Mouse (Mus musculus): Measurements from ENCODE around the gene Ccr1.

Gene Ccr1

DNA sequence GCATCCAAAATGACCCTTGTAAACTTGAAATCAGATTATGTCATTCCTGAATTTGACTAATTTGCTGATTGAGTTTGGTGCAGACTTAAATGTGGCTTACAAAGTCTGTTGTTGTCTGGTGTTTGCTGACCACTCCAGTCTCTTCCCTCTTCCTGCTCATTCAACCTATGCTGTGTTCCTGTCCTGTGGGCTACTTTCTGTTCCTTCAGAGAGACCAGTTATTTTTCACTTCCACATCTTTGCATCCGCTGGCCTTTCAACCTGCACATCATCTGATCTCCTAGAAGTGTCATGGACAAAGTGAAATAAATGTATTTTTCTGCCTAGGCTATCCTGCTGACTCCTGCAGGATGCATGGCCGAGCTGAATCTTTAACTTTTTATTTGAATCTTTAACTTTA lies 14.9 kb downstream of the Ccr1 start:
- no peak for DNase-seq

DNA sequence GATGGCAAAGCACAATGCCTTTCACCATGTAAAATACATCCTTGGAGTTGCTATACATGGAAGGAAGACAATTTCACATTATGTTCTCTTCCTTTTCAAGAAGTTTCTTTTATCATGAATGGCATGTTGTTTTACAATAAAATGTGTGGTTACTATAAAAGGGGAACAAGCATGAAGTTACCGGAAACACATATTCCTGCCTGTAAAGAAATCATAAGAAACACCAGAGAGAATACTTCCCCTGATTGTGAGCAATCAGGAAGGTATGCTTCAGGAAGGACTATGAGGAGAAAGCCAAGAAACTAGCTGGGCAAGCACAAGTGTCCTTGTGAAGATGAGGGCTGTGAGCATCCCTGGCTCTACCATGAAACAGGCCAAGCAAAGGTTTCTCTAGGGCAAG lies 17.3 kb downstream of the Ccr1 start:
- no peak for DNase-seq

DNA sequence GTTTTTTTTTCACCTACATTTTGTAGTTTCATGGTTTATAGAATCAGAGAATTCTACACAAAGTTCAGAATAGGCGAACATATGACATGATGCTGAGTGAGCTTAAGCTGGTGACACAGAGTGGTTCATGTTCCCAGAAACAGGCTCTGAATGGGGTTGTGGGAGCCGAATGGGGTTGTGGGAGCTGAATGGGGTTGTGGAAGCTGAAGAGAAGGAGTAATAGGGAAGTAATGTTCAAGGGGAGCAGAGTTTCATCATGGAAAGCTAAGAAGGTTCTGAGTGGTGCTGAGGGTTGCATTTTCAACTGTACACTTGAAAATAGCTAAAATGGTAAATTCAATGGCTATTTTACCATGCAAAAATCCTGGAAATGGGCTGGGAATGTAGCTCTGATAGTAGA lies 19.1 kb downstream of the Ccr1 start:
- DNase-seq = no peak

DNA sequence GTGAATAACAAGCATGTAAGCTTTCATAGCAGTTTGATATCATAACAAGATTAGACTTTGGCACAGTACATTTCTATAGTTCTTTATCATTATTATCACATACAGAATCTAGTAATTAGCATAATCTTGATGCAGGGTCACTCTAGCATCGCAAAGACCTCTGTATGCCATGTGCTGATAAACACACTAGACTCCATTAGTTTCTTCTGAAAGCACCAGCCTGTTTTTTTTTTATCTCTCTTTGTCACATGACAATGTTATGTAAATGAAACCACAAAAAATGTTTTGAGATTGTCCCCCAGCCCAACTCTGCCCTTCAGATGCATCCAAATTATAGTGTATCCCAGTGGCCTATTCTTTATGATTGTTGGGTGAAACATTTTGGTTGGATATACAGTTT lies 20.7 kb downstream of the Ccr1 start:
- DNase-seq = no peak

DNA sequence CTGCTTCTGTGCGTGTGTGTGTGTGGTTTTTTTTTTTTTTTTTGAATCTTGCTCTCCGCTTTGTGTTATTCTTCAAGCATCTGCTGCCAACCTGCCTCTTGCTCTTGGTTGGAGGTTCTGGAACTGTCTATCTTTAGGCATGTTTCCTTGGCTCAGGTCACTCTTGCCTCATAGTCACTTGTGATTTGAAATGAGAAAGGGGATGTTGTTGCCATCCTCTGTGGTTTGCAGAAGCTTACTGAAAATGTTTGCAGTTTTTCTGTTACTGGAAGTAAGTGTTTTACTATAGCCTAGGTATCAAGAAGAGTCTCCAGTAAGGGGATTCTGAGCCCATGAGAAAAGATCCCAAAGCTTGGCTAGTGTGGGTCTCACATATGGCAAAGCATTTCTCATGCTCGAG lies 26.5 kb downstream of the Ccr1 start:
- no peak for DNase-seq

DNA sequence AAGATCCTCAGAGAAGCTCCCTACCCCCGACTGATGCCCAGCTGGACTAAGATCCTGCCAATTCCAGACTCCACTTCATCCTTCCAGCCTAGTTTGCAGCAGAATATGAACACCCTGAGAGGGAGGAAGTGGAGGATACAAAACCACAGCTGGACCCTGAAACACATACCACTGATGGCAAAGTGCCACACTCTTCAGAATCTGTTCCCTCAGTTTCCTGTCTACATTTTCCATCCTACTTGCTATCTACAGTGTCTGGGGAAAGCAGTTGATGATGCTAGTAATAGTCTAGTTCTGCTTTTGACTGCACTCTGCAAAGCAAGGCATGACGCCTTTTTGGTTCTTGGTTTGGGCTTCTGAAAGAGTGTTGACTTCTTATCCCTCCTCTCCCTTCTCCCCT lies 27.2 kb downstream of the Ccr1 start:
- DNase-seq = no peak

DNA sequence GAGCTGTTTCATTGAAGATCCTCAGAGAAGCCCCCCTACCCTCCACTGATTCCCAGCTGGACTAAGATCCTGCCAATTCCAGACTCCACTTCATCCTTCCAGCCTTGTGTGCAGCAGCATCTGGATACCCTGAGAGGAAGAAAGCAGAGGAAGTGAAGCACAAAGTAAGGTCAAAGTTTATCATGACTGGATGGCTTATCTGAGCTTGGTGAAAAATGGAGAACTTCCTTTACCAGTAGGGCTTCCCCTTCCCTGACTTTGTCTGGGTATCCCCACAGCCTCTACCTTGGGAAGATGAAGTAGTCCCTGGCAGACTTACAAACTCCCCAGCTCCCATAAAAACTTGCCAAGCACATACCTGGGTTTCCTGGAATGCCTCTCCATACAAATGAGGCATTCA lies 27.9 kb downstream of the Ccr1 start:
- no peak for DNase-seq

DNA sequence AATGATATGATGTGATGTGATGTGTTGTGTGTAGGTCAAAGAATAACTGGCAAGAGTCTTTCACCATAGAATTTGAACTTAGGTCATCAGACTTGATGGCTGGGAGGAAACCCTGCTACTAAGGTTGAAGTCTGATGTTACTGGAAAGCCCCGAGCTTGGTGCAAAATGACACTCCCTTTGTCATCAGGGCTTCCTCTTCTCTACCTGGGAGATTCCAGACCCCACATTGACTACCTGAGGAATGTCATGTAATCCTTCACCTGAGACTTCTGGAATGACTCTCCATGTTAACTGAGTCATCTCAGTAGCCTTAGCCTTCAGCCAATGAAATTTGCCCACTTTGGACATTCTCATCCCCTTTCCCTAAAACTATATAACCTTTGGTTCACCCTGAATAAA lies 28.3 kb downstream of the Ccr1 start:
- no peak for DNase-seq

DNA sequence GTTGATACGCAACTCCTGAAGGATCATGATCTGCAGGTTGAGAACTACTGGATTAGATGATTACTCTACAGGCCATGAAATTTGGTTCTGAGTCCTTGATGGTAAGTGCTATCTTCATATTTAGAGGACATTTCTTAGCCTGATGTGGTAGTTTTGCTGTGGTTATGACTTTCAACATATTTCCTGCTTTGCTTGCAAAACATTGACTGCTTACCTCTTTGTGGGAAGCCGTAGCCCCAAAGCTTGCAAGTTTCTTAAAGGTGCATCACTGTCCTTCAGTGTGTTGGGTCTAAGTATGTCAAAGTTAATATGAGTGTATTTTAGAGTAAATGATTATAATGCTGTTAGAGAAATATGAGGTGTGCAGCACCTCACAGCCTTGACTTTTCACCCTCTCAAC lies 30.5 kb downstream of the Ccr1 start:
- DNase-seq = no peak

DNA sequence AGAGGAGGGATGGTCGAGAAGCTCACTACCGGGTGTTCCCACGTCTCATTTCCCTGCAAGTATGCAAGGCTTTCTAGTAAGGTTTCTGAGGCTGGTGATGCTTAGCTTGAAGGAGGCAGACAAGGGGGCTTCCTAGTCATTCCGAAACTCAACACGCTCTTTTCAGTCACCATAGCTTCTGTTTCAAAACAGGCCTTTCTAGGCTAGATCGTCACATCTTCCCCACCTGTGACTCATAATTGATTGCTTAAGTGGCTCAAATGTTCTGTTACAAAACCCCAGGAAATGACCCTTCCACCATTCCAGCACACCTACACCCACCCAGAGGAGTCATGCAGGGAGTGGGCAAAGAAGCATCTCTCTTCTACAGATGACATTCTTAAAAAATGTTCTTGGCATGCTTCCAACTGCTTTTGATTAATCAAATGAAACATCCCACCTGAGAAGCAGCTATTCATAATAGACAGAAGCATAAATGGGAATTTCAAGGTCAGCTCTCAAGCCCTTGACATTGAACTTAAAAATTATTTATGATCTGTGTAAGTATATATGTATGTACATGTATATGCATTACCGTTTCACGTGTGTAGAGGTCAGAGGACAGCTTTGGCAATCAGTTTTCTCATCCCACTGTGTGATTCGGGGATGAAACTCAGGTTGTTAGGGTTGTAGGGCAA lies 31.8 kb downstream of the Ccr1 start:
- DNase-seq = no peak

DNA sequence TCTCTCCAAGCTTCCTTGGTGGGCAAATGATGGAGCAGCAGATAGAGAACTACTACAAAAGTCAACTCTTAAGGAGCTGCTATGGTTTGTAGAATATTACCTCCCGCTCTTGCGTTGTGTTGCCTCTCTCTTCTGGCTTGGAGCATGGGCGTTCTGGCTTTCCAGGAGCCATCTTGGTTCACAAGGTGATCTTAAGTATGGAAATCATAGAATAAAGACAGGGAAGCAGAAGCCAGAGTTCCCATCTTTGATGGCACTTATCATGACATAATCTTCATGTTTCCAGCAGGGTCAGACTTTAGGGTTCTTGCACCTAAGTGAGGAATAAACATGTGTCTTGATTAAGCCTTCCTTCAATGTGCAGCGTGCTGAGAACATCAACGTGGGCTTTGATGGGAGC lies 32.7 kb downstream of the Ccr1 start:
- no peak for DNase-seq

DNA sequence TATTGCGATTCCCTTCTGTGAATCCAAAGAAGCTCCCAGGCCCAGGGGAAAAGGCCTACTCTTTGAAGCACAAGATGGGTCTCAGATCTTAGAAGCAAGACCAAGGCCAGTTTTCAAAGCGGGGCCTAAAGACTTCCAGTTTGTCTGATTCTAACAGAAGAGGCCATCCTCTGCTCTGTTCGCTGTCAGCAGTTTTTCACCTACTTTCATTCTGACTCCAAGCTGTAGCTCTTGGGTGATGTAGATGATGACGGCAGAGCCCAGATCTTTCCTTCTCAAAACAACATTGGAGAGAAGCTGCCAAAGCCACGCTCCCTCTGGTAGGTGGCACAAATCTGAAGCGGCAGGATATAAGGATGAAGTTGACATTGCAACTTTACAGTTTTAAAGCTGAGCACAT lies 33.1 kb downstream of the Ccr1 start:
- DNase-seq = no peak

DNA sequence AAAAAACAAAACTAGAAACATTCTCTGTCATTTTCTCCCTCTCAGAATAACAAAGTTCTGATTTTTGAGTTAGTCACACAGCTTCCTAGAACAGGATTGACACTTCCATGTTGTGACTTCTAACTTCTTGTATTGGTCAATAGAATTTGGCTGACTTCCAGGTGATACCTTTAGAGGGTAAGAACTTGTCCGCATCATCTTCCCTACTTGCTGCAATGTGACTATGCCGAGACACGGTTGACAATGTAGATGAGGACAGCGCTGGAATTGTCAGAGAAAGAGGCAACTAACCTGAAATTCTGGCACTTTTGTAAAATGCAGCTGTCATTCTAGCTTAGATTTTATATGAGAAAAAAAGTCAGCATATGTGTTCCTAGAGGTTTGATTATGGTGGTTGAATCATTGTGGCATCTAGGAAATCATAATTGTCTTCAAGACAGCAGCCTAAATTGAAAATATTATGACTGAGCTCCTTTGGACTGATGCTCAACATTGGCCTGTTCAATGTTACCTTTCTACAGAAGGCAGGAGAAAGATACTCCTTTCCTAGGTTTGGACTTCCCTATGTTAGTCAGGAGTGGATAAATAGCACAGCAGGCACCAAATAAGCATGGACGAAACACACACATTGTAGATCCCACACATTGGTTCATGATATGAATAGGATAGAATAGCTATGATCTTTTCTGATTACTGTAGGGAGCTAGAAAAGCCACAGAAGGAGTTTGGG lies 34.6 kb downstream of the Ccr1 start:
- DNase-seq = no peak

DNA sequence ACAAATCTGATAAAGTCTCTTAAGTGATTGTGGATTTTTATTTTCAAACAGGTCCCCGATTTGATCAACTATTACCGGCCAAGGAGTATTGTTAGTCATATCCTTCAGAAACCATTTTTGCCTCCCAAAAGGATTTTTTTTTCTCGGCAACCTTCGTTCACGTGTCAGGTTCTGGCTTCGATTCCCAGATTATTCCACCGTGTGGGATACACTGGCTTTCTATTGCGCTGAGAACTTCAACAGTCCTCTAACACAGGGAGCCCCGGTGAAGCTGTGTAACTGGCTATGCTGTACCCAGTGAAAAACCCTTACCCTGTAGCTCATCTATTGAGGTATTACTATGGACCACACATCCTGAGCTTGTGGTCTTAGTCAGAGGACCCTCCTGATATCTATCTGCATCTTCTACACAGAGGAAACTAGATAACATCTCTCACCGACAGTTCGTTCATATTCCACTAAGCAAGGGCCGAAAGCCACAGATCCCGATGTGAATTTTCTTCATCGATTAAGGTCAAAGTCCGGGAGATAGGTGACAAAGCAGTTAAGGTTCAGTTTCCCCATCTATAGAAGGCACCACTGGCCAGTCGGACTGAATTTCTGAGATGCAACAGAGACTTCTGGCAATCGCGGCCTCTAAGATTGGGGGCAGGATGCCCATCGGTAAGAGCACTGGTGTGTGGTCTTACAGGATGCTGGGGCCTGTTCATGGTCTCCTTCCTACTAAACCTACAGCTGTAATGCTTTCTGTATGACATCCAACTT lies 35.4 kb downstream of the Ccr1 start:
- DNase-seq = no peak

DNA sequence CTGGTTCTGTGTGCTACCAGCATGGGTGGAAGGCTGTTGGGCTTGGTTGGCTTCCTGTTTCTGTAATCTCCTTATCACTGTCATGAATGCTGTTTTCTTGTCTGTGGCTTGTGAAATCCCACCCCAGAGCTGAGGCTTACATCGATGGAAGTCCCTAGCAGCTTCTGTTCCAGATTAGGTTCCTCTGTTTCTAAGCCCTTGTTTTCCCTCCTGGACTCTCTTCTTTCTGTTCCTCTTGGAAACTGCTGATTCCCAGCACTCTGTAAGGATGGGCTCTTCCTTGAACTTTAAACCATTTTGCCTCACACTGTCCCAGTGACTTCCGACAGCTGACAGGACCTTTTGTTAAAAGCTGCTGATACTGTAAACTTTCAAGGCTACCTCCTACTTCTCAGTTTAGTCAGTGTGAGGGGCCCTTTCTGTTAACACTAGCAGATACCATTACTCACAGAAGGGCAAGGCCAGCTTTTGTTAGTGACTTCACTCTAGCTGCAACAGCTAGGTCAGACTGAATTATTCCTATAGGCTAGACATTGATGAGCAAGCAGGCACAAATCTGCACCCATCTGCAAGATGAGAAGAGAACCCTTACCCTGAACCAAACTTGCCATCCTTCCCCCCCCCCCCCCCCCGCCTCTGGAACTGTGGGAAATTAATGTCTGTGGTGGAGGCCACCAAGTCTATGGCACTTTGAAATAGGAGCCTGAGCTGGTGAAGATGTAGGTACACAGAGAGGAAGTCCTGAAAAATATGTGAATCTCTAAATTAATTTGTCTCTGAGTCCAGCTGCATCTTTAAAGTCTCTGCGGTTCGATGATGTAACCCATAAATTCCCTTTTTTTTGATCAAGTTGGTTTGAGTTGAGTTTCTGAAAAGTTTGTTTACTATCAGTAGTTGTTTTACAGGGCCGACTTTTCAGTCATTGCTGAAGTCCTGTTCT lies 36.5 kb downstream of the Ccr1 start:
- no peak for DNase-seq

DNA sequence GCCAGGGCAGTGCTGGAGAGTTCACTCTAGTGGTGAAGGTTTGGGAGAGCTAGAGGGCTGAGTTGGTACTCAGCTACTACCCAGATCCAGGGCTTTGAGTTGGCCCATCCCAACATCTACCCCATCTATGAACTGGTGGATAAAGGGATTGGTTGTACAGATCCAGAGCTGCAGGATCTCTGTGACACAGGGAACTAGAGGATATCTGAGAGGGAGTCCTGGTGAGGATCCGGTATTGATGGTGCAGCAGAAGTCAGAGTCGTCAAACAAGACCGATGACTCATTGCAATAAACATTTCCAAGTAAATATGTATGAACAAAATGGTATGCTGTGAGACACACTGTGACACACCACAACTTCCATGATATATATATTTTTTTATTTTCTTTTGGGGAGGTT lies 37.6 kb downstream of the Ccr1 start:
- no peak for DNase-seq

DNA sequence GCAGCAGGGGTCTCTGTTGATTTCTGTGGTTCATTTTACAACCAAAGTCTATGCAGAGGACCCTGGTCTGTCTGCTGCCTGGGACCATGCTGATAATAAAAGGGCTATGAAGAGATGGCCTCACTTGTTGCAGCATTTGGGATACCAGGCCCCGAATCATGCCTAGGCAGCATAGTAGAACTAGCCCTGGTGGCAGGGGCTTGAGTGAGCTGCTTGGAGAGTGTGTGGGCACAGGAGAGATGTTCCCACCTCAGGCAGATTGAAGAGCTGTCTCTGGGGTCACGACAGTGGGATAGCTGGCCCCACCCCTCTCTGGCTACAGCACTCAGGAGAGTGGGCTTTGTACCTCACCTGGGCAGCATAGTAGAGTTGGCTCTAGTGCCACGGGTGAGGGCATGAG lies 38.0 kb downstream of the Ccr1 start:
- DNase-seq = no peak

DNA sequence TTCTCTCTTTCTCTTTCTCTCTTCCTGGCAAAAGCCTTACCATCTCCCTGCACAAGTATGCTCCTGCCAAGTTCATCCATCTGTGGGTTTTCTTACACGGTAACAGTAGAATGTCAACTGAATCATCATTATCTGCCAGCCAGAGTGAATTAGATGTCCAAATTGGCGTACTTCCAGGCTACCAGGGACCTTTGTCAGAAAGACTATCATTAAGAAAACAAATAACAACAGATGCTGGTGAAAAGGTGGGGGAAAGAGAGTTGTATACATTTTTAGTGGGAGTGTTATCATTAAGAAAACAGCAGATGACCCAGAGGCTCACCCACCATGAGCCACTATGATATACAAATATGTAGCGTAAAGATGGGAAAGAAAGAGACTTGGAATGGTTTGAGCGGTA lies 38.6 kb downstream of the Ccr1 start:
- no peak for DNase-seq

DNA sequence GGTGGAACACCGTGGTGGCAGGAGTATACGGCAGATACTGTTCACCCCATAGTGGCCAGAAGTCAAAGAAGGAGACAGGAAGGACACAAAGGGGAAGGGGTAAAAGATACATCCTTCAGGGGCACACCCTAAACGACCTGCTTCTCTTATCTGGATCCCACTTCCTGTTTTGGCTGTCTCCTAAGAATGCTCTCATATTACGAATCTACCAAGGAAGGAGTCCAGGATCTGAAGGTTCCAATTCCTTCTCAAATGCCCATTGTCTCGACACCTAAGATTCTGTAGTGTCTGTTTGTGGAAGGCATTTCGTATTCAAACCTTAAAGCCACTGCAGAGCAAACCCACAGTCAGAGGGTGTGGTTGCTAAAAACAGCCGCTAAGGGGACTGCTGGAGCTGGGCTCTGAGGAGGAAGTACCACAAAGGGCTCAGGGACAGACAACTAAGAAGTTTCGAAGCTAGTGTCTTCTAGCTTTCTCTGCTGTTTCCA lies 39.7 kb downstream of the Ccr1 start:
- DNase-seq = no peak

DNA sequence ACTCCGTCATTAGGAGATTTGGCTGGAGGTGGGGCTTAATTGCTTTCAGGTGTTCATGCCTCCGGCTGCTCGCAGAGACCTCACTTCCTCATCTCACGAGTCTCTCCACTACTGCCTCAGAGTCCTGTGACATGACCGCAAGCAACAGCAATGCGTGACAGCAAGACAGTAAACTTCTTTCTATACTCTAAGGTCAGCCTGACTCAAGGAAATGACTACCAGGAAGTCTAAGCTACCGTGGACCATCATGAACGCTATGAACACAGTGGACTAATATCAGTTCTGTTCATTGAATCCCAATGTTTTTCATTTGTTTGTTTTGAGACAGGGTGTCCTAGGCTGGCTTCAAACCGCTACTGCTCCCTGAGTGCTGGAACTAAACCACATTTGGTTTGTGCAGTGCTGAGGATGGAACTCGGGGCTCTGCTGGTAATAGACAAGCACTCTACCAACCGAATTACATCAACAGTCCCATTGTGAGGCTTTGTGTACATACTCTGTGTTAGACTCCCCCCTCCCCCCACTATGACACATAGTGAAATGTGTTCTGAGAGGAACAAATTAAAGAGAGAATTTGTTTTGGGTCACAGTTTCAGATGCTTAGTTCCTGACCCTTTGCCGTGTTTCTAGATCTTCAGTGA lies 40.3 kb downstream of the Ccr1 start:
- no peak for DNase-seq

DNA sequence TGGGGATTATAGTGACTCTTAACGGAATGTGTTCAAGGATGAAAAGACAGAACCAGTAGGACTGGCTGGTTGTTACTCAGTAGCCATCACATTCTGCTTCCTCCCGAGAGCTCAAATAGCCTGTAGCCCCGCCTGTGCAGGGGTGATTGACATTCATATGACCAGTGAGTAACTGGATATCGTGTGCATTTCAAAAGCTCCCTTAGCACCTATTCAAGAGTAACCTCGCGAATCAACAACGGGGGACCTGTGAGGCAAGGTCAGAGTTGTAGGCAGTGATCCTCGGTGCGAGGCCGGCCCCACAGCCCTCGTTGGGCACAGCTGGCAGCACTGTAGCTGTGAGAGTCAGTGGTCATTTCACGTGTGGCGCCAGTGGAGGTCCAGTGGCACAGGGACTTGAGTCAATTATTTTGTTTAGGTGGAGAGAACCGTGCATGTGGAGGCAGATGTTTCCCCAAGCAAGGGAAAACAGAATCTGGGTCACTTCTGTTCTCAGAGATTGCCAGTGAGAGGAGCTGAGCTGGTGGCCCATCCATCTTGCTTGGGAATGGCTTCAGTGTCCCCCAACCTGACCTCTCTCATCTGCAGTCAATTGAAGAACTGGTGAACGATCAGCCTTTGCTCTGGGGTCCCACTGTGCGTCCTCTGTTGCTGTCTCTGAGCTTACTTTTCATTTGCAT lies 41.1 kb downstream of the Ccr1 start:
- DNase-seq = peak in 1 of 2 experiments; percentile 39

DNA sequence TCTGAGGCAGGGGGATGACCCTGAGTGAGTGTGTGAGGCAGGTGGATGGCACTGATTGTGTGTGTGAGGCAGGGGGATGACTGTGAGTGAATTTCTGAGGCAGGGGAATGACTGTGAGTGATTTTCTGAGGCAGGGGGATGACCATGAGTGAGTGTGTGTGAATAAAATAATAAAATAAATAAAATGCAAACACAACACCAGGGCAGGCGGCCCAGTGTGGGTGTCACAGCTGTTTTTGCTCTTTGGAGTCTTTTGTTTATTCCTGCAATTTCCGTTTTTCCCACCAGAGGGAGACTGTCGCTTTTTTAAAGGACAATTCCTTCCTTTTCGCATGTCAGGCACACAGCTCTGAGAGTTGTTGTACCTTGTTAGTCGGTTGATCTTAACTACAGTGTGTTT lies 42.5 kb downstream of the Ccr1 start:
- peak; percentile 58 to 83 for DNase-seq

Measured in kidney, postnatal 25 days (tissue).